Mouse (Mus musculus) right cerebral cortex, postnatal 36 days (tissue): ENCODE results near the gene Stk24.
A peak's percentile ranks its signal among the peaks of the same experiment; 100 is the strongest.

ENCODE experiments used
- DNase-seq, 2 experiments: peaks; one replicate each; pipeline ENCODE4 v3.0.0; 2022; ENCODE audit warnings: low spot score in 2 of 2, mixed read lengths in 1 of 2

Stk24 gene

DNA sequence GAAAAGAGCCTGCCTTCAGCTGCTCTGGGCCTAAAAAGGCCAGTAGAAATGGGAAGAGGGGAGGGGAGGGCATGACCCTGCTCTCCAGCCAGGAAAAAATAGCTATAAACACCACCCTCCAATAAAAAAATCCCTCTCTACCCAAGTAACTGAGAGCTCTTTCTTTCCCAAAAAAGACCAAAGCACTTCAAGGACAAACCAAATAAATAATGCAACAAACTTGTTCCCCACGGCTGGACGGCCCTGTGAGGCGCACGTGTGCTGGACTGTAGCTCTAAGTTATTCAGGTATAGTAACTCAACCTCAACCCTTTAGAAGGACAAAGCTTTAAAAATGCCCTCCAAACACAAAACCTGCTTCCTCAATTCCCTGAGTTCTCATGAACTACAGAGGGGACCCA, 28.1 kb downstream of the Stk24 start:
- DNase-seq: no peak

DNA sequence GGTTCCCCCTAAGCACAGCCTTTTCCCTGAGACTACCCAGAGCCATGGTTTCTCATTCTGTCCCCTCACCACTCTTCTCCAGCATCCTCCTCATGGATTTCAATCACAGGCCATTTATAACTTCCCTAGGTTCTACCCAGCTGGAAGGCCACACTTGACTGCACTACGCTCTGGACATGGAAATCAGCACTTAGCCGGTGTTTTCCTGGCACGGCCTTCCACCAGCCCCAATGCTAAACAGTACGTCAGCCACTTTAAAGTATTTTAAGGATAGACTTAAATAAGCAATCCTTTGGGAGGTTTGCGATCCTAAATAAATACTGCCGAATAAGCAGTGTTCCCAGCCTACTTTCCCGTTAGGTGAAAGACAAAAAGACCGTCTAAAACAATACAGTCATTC, 29.8 kb downstream of the Stk24 start:
- DNase-seq: no peak

- DNase-seq: no peak
These were observed 30.5 kb downstream of the Stk24 start for GRCm38 (mm10) chr14:121349291-121349690.

GRCm38 (mm10) chr14:121348256-121348655, 31.6 kb downstream of the Stk24 start:
- no peak for DNase-seq

GRCm38 (mm10) chr14:121347134-121347533, 32.7 kb downstream of the Stk24 start:
- no peak for DNase-seq

GRCm38 (mm10) chr14:121346654-121347053, 33.2 kb downstream of the Stk24 start:
- DNase-seq: no peak

DNA sequence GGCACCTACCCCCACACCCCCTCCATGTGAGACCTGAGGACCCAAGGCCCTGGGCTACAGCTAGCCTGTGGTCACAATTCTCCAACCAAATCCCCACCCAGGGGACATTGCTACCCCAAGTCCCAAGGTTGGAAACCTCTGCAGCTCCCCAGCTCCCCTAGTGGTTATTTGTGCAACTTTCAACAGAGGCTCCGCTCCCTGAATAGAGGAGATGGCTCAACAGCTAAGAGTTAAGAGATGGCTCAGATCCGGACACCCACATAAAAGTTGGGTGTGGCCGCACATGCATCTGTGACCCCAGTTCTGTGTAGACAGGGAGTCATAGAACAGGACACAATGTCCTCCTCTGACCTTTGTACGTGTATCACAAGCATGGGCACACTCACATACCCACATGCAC, 33.8 kb downstream of the Stk24 start:
- no peak for DNase-seq

DNA sequence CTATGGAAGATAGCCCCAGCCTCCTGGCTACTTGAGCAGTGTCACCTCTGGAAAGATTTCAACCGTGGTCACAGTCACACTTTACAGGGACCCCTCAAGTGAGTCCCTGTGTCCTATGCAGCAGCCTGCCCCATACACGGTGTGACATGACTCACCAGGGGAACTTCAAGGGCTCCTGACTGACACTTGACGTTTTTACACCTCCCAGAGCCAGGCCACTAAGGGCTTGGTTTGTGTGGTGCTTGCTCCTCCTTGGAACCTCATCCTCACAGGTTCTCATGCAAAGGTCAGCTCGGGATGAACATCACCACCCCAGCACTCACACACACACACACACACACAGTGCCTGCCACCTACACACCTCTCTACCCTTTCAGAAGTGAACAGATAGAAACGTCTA, 34.9 kb downstream of the Stk24 start:
- no peak for DNase-seq

- DNase-seq: no peak
These were observed 36.9 kb downstream of the Stk24 start for GRCm38 (mm10) chr14:121342885-121343284.

GRCm38 (mm10) chr14:121339951-121340401, 39.8 kb downstream of the Stk24 start:
- DNase-seq: no peak

- no peak for DNase-seq
These were observed 40.8 kb downstream of the Stk24 start for GRCm38 (mm10) chr14:121338819-121339573.

DNA sequence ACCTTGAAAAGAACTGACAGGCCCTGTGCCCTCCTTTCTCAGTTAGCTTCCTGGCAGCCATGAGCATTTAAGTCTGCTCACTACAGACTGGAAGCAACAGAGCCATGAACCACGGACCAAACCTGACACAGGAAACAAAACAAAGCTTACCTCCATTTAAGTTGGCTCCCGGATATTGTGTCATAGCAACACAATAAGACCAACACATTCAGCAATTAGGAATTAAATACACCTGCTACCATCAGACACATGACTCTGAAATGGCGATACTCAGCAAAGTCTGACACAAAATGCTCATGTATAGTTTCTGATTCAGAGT, 49.8 kb downstream of the Stk24 start:
- no peak for DNase-seq

DNA sequence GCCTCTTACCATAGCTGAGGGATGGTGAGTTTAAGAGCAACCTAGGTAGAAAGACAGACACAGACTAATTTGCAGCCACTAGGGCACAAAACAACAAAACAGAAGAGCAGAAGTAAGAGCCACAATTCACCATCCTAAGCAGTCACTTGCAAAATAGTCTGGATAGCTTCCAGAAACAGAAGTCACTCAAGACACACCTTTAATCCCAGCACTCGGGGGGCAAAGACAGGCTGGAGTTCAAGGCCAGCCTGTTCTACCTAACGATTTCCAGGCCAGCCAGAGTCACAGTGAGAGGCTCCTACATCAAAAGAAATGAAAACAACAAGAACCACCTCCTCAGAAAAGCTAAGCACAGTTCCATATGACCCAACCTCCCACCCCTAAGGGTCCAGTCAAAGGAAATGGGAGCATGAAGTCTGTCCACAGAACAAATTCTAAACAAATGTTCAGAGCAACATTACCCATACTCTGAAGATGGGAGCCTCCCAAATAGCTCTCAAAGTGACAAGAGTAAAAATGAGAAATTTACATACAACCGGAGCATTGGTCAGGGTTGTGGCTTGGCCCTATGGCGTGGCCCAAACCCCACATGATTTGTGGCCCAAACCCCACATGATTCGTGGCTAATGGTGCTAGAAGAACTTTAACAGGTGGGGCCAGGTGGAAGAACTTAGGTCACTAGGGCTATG, 50.3 kb downstream of the Stk24 start:
- no peak for DNase-seq

- DNase-seq: no peak
These were observed 50.9 kb downstream of the Stk24 start for GRCm38 (mm10) chr14:121328878-121329277.

DNA sequence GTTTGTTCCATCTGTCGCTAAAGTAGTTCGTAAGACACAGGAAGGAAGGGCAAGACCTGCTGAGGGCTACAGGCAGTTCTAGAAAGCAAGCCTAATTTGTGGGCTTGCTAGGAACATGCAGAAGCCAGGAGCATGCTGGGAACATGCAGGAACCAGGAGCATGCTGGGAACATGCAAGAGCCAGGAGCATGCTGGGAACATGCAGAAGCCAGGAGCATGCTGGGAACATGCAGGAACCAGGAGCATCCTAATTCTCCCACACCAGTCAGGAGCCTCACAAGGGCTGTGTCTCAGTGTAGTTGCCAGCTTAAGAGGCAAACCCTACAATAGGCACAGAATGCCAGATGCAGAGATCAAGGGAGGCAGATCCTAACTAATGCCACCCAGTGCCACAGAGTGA, 53.4 kb downstream of the Stk24 start:
- no peak for DNase-seq

DNA sequence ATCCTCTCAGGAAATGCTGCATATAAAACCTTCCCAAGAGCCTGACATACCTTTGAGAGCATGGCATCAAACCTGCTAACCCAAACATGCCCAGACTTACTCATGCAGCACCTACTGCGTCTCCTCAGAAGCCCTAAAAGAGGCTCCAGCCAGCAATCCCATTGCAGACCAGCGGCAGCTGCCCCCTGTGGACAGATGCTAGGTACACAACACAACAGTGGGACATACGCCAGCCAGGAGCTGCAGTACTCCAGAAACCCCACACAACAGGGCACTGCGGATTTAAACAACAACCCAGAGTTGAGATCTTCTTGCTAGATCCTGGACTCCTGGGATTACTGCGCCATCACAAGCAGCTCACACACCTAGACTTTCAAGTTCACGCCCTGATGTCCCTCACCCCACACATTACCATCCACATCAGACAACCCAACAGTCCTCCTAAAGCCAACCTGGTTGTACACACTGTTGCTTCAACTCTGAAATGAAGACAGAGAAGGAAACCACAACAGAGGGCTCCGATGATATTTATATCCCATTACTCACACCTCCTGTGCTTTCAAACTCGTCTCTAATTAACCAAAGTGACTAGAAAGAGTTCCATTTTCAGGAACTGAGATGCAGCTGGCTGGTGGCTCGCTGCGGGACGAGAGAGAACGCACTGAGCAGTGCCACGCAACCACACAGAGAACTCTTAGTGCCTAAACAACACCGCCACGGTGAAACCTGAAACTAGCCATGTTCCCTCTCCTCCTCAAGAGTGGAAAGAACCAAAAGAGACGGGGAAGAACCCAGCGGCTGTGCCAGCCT, 55.1 kb downstream of the Stk24 start:
- peak; percentile 19 to 28 for DNase-seq

- DNase-seq: peak; percentile 76 to 90
These were observed 57.2 kb downstream of the Stk24 start for GRCm38 (mm10) chr14:121322641-121323040.

GRCm38 (mm10) chr14:121322150-121322549, 57.7 kb downstream of the Stk24 start:
- no peak for DNase-seq

- no peak for DNase-seq
These were observed 61.4 kb downstream of the Stk24 start for GRCm38 (mm10) chr14:121318382-121318781.

GRCm38 (mm10) chr14:121317312-121317671, 62.5 kb downstream of the Stk24 start:
- no peak for DNase-seq

DNA sequence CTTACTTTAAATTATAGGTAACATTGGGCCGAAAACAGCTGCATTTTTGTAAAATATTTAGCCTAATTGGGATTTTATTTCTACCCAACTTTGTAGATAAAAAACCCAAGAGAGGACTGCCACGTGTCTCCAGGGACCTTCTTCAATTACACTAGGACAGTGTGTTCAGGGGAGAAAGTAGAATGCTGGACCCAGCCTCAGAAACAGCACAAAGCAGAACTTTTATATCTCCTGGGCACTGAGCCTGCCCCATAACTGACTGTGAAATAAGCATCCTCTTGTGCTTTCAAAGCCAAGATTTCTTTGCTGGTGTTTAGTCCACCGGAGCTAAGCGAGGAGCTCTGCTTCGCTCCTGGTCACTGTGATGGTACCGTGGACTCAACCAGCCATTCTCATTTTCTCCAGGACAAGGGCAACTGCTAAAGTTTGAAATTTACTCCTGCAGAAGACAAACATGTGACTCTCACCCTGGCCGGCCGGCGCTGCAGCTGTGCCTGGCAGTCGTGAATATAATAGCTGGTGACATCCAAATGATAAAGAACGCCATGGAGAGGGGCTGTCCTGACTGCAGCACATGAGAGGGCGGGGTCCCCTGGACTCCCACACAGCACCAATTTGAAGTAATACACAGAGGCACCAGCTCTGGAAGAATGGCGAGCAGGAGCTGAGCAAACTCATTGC, 63.0 kb downstream of the Stk24 start:
- DNase-seq: no peak

DNA sequence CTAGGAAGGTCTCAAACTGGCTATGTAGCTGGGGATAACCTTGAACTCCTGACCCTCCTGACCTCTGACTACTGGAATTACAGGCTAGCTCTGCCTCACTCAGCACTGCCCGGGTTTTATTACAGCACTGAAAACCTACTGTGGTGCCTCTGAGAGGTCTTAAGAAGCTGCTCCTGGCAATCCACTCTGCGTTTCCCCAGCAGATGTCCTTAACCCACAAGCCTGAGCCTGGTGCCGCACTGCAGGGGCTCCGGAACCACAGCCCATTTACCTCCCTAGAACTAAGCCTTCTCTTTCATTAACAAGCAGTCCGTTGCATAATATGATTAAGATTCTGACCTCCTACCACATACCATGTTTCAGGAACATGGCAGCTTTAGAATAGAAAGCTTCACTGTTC, 63.7 kb downstream of the Stk24 start:
- no peak for DNase-seq
